Mouse (Mus musculus): ENCODE results near the gene Fam193a. TPM values are rescaled to one million over a fixed set of nuclear protein-coding genes. Genes with fewer than 3 reads are reported as not detected.

The Fam193a gene
- polyA plus RNA-seq, 1 experiment, result 13.3 TPM

DNA sequence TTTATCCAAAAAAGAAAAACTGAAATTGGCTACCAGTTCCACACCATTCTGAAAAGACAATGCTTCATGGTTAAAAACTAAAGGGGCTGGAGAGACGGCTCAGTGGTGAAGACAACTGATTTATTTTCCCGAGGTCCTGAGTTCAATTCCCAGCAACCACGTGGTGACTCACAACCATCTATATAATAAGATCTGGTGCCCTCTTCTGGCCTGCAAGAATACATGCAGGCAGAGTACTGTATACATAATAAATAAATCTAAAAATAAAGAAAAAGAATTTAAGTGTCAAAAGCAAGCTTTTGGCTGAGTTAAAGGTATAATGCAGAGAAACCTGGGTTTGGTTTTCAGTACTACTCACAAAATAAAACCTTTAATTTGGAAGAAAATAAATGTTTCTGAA, 111.2 kb downstream of the Fam193a start:
- Histone ChIP-seq H3K36me3 (replicated peaks; ENCODE audit: low read length) (peaks cover 95% of the 10 kb centered on the region), H3K9me3 (no peaks in the 10 kb centered on the region), H3K4me1 (0 out of 2 replicates have a peak, but pooled peaks cover 4% of the 10 kb centered on the region), H3K27me3 (replicated peaks) (no peaks in the 10 kb centered on the region), H3K4me3 (replicated peaks) (no peak overlapping the region)
- no peak for TF ChIP-seq GATA1 (IDR thresholded peaks at IDR 0.05; ENCODE audit: borderline replicate concordance, low read length)

DNA sequence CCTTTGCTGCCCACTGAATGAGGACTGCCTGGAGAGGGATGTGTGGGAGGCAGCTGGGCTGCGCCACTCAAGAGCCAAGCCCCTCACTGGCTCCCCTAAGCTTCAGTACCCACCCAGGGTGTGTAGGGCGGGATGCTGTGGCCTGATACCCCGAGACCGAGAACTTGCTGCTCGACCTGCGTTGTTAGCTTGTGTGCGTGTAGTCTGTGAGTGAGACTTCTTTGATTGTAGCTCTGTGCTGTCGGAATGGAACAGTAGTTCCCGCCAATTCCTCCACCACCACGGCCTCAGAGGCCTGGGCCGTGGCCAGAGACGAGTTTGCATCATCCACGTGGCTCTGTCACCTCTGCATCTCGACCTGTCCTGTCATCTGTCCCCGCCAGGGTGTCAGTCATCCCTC, 116.0 kb downstream of the Fam193a start:
- Histone ChIP-seq H3K4me1 (peaks cover 19% of the 10 kb centered on the region; the same call in 1 of the 2 replicates), H3K9me3 (no peaks in the 10 kb centered on the region), H3K36me3 (replicated peaks; ENCODE audit: low read length) (peaks cover 70% of the 10 kb centered on the region), H3K4me3 (replicated peaks) (no peak overlapping the region), H3K27me3 (replicated peaks) (no peaks in the 10 kb centered on the region)
- TF ChIP-seq GATA1 (IDR thresholded peaks at IDR 0.05; ENCODE audit: borderline replicate concordance, low read length) (no peak), FLI1 (IDR thresholded peaks at IDR 0.05; ENCODE audit: low read length) (no peak)

- Histone ChIP-seq H3K36me3 (replicated peaks; ENCODE audit: low read length) (peaks cover 53% of the 10 kb centered on the region), H3K27me3 (replicated peaks) (no peaks in the 10 kb centered on the region), H3K9me3 (no peaks in the 10 kb centered on the region), H3K4me1 (peaks cover 19% of the 10 kb centered on the region; the same call in 1 of the 2 replicates), H3K4me3 (replicated peaks) (no peak overlapping the region)
- TF ChIP-seq FLI1 (IDR thresholded peaks at IDR 0.05; ENCODE audit: low read length), result no peak
- no peak for TF ChIP-seq GATA1 (IDR thresholded peaks at IDR 0.05; ENCODE audit: borderline replicate concordance, low read length)
Observed at GRCm38 (mm10) chr5:34487320-34488090, 117.8 kb downstream of the Fam193a start.

DNA sequence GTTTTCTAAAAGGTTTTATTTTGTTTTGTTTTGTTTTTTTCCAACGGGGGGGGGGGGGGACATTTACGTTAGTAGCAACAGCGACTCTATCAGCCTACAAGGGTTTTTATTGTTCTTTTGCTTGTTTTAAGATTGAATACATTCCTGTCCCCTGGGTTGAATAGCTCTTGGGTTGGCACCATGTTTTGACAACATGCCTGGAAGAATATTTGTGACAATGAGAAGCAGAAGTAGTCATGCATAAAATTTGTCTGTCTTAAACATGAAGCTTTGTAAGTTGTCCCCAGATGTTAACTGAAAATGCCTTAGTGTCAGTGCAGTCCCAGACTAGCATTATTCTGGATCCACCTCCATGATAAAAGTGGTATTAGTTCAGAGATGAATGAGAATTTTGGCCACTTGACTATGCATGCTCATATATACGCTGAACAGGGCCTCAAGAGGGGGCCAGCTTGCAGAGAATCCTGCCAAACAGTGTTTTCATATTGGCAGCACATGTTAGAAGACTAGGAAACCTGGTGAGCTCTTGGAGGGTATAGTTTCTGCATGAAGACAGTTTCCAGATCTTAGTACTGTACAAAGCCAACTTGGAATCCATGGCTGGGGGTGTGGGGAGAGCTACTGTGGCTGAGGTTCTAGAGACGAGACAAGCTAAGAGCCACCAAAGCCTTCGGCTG, 119.1 kb downstream of the Fam193a start:
- Histone ChIP-seq H3K36me3 (replicated peaks; ENCODE audit: low read length) (peaks cover 40% of the 10 kb centered on the region), H3K9me3 (no peaks in the 10 kb centered on the region), H3K4me3 (replicated peaks) (no peak overlapping the region), H3K4me1 (peaks cover 19% of the 10 kb centered on the region; the same call in 1 of the 2 replicates), H3K27me3 (replicated peaks) (no peaks in the 10 kb centered on the region)
- no peak for TF ChIP-seq FLI1 (IDR thresholded peaks at IDR 0.05; ENCODE audit: low read length)
- TF ChIP-seq GATA1 (IDR thresholded peaks at IDR 0.05; ENCODE audit: borderline replicate concordance, low read length), result no peak

GRCm38 (mm10) chr5:34489418-34489787, 119.7 kb downstream of the Fam193a start:
- H3K27me3 ChIP-seq (replicated peaks), result no peaks in the 10 kb centered on the region
- TF ChIP-seq FLI1 (IDR thresholded peaks at IDR 0.05; ENCODE audit: low read length) (no peak), GATA1 (IDR thresholded peaks at IDR 0.05; ENCODE audit: borderline replicate concordance, low read length) (no peak)
- no peak overlapping the region for H3K4me3 ChIP-seq (replicated peaks)
- peaks cover 19% of the 10 kb centered on the region; the same call in 1 of the 2 replicates for H3K4me1 ChIP-seq
- H3K36me3 ChIP-seq (replicated peaks; ENCODE audit: low read length), result peaks cover 37% of the 10 kb centered on the region
- H3K9me3 ChIP-seq, result no peaks in the 10 kb centered on the region

- Histone ChIP-seq H3K27me3 (replicated peaks) (no peaks in the 10 kb centered on the region), H3K9me3 (no peaks in the 10 kb centered on the region), H3K4me3 (replicated peaks) (peak overlapping the region; percentile 21), H3K4me1 (peaks cover 39% of the 10 kb centered on the region), H3K36me3 (replicated peaks; ENCODE audit: low read length) (peaks cover 67% of the 10 kb centered on the region)
- TF ChIP-seq FLI1 (IDR thresholded peaks at IDR 0.05; ENCODE audit: low read length) (no peak), GATA1 (IDR thresholded peaks at IDR 0.05; ENCODE audit: borderline replicate concordance, low read length) (no peak)
Observed at GRCm38 (mm10) chr5:34496745-34497144, 127.0 kb downstream of the Fam193a start.

DNA sequence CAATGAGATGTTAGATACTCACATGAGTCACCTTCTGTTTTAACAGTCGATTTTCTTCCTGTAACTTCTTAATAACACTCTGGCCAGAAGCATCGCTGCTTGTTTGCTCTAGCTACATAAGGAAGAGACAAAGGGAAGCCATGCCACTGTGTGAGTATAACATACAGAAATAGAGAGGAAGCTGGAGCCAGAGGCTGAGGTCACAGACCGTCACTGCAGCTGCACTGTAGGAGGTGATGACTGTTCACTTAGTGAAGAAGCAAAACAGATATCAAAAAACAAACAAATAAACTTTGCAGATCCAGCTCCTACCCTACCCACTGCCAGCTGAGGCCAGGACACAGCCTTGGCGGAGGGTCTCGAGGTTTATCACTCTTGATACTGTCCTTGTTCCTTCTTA, 131.2 kb downstream of the Fam193a start:
- H3K4me1 ChIP-seq, result peaks cover 56% of the 10 kb centered on the region
- TF ChIP-seq FLI1 (IDR thresholded peaks at IDR 0.05; ENCODE audit: low read length) (no peak), GATA1 (IDR thresholded peaks at IDR 0.05; ENCODE audit: borderline replicate concordance, low read length) (no peak)
- H3K4me3 ChIP-seq (replicated peaks), result no peak overlapping the region
- H3K36me3 ChIP-seq (replicated peaks; ENCODE audit: low read length), result peaks cover 95% of the 10 kb centered on the region
- no peaks in the 10 kb centered on the region for H3K9me3 ChIP-seq
- no peaks in the 10 kb centered on the region for H3K27me3 ChIP-seq (replicated peaks)

- no peaks in the 10 kb centered on the region for H3K27me3 ChIP-seq (replicated peaks)
- TF ChIP-seq GATA1 (IDR thresholded peaks at IDR 0.05; ENCODE audit: borderline replicate concordance, low read length), result no peak
- no peak for TF ChIP-seq FLI1 (IDR thresholded peaks at IDR 0.05; ENCODE audit: low read length)
- H3K36me3 ChIP-seq (replicated peaks; ENCODE audit: low read length), result peaks cover 91% of the 10 kb centered on the region
- no peak overlapping the region for H3K4me3 ChIP-seq (replicated peaks)
- peaks cover 57% of the 10 kb centered on the region for H3K4me1 ChIP-seq
- no peaks in the 10 kb centered on the region for H3K9me3 ChIP-seq
Observed at GRCm38 (mm10) chr5:34501588-34501987, 131.9 kb downstream of the Fam193a start.

DNA sequence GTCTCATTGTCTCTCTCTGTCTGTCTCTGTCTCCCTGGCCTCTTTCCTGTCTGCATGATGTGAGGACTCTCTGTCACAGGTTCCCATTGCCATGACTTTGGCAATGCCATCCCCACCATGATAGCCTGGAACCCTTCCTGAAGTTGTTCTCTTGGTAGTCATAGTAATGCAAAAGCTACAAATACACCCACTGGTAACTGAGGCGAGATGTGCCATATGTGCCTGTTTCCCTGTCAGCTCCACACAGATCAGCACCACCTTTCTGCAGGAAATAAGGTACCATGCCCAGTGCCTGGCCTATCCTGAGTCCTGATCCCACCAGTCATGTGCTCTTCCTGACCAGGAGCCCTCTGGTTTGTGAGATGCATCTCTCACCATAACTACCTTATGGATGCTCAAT, 132.7 kb downstream of the Fam193a start:
- TF ChIP-seq GATA1 (IDR thresholded peaks at IDR 0.05; ENCODE audit: borderline replicate concordance, low read length), result no peak
- no peak for TF ChIP-seq FLI1 (IDR thresholded peaks at IDR 0.05; ENCODE audit: low read length)
- Histone ChIP-seq H3K36me3 (replicated peaks; ENCODE audit: low read length) (peaks cover 89% of the 10 kb centered on the region), H3K4me3 (replicated peaks) (no peak overlapping the region)

DNA sequence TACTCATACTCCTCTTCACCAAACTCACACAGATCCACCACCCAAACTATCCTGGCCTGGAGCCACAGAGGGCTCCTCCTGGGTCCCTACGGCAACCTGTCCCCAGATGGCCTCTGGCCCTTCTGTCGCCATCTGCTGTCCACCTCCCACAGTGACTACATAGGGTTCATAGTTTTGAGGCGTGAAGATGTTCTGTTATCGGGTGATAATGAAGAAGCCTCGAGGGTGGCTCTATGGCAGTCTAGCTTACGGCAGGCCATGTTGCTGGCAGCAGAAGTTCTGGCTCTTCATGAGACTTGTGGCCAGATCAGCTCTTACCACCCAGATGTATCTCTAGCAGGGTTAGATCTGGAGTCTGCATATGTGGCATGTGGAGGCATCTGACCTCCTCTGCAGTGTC, 133.1 kb downstream of the Fam193a start:
- TF ChIP-seq GATA1 (IDR thresholded peaks at IDR 0.05; ENCODE audit: borderline replicate concordance, low read length), result no peak
- no peaks in the 10 kb centered on the region for H3K9me3 ChIP-seq
- peaks cover 89% of the 10 kb centered on the region for H3K36me3 ChIP-seq (replicated peaks; ENCODE audit: low read length)
- H3K4me3 ChIP-seq (replicated peaks), result no peak overlapping the region
- no peaks in the 10 kb centered on the region for H3K27me3 ChIP-seq (replicated peaks)
- peaks cover 59% of the 10 kb centered on the region for H3K4me1 ChIP-seq

More for the DNA sequence above, 132.7 kb downstream of the Fam193a start:
- no peaks in the 10 kb centered on the region for H3K27me3 ChIP-seq (replicated peaks)
- peaks cover 59% of the 10 kb centered on the region for H3K4me1 ChIP-seq
- H3K9me3 ChIP-seq, result no peaks in the 10 kb centered on the region

Measured in megakaryocyte, embryonic 14.5 days (primary cell).